Mouse (Mus musculus): Measurements from ENCODE around the gene Gm45717. TPM values are rescaled to one million over a fixed set of nuclear protein-coding genes. Genes with fewer than 3 reads are reported as not detected.

The Gm45717 gene
- total and polyA plus RNA-seq, 3 experiments = not detected

- intact Hi-C loops (cut with DNase I) = loop anchor here (2.0 to 5.0 kb wide), 3 partner anchors 31 to 253 kb away; partner anchors contain the start of genes Hras and Lrrc56
- peak in 1 of 2 experiments; percentile 33 for DNase-seq
- no peaks in the 10 kb centered on the region for H3K27me3 ChIP-seq (ENCODE audit: control insufficient read depth, insufficient read depth, low read length)
- TF ChIP-seq POLR2A (IDR thresholded peaks at IDR 0.05; ENCODE audit: insufficient read depth, low read depth, low read length) (no peak), EP300 (IDR thresholded peaks at IDR 0.05; ENCODE audit: insufficient read depth, low read depth, low read length) (no peak)
- H3K4me1 ChIP-seq (ENCODE audit: control insufficient read depth, insufficient read depth, low read length) = peaks cover 10% of the 10 kb centered on the region
- 36% methylated on average over 8 of the region's 8 CpGs for WGBS
- no peaks in the 10 kb centered on the region for H3K36me3 ChIP-seq (ENCODE audit: control insufficient read depth, insufficient read depth, low read length)
- no peaks in the 10 kb centered on the region for H3K79me2 ChIP-seq (replicated peaks; ENCODE audit: control insufficient read depth, insufficient read depth, low read length)
- no peak overlapping the region for H3K9ac ChIP-seq (ENCODE audit: low read depth, low read length)
- H3K27ac ChIP-seq = no peak overlapping the region
- H3K4me3 ChIP-seq = no peak overlapping the region
Observed at GRCm38 (mm10) chr7:140939669-140940171, 16.0 kb downstream of the Gm45717 start.

DNA sequence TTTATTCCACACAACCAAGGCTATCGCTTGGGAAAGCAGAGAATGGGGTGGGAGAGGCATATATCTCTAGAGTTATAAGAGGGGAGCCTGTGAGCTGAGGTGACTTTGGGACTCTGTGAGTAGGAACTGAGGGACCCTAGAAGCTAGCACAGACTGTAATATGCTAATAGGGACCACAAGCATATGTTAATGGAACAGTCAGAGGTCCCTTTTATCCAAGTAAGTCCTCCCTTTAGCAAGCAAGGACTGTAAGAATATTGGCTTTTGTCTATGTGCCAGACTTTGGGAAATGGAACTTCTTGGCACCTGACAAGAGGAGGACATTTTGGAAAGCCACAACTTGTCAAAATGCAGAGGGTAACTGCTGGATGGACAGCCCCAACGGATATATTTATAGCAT lies 16.8 kb downstream of the Gm45717 start:
- no peak for DNase-seq
- Histone ChIP-seq H3K9ac (ENCODE audit: low read depth, low read length) (no peak overlapping the region), H3K27me3 (ENCODE audit: control insufficient read depth, insufficient read depth, low read length) (no peaks in the 10 kb centered on the region), H3K4me3 (no peak overlapping the region), H3K79me2 (replicated peaks; ENCODE audit: control insufficient read depth, insufficient read depth, low read length) (no peaks in the 10 kb centered on the region), H3K27ac (no peak overlapping the region), H3K4me1 (ENCODE audit: control insufficient read depth, insufficient read depth, low read length) (peaks cover 10% of the 10 kb centered on the region), H3K36me3 (ENCODE audit: control insufficient read depth, insufficient read depth, low read length) (no peaks in the 10 kb centered on the region)
- TF ChIP-seq EP300 (IDR thresholded peaks at IDR 0.05; ENCODE audit: insufficient read depth, low read depth, low read length) (no peak), POLR2A (IDR thresholded peaks at IDR 0.05; ENCODE audit: insufficient read depth, low read depth, low read length) (no peak), CTCF (IDR thresholded peaks at IDR 0.05) (no peak)
- WGBS = 52% methylated on average over 2 of the region's 2 CpGs
- intact Hi-C loops (cut with DNase I) = no loop called here

- 49% methylated on average over 3 of the region's 3 CpGs for WGBS
- Histone ChIP-seq H3K27ac (no peak overlapping the region), H3K4me3 (no peak overlapping the region), H3K9ac (ENCODE audit: low read depth, low read length) (no peak overlapping the region), H3K4me1 (ENCODE audit: control insufficient read depth, insufficient read depth, low read length) (peaks cover 10% of the 10 kb centered on the region), H3K79me2 (replicated peaks; ENCODE audit: control insufficient read depth, insufficient read depth, low read length) (no peaks in the 10 kb centered on the region), H3K27me3 (ENCODE audit: control insufficient read depth, insufficient read depth, low read length) (no peaks in the 10 kb centered on the region), H3K36me3 (ENCODE audit: control insufficient read depth, insufficient read depth, low read length) (no peaks in the 10 kb centered on the region)
- no peak for TF ChIP-seq POLR2A (IDR thresholded peaks at IDR 0.05; ENCODE audit: insufficient read depth, low read depth, low read length)
- TF ChIP-seq CTCF (IDR thresholded peaks at IDR 0.05) = peak; percentile 38
- DNase-seq = no peak
- intact Hi-C loops (cut with DNase I) = no loop called here
Observed at GRCm38 (mm10) chr7:140938436-140938835, 17.3 kb downstream of the Gm45717 start.

DNA sequence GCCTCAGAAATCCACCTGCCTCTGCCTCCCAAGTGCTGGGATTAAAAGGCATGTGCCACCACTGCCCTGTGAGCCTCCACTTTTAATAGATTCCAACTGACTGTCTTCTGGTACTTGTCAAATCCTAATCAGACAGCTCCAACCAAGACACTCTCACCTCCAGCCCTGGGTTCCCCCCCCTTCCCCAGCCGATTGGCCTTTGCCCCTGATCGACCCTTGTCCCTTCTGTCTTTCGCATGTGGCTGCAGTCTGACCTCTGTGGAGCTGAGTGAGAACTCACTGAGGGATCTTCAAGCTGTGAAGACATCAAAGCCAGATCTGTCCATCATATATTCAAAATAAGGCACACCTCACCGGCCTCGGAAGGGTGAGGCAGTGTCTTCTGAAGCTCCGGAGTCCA lies 28.6 kb downstream of the Gm45717 start:
- WGBS = 81% methylated on average over 6 of the region's 6 CpGs
- intact Hi-C loops (cut with DNase I) = no loop called here
- DNase-seq = no peak
- H3K9ac ChIP-seq (ENCODE audit: low read depth, low read length) = no peak overlapping the region
- H3K36me3 ChIP-seq (ENCODE audit: control insufficient read depth, insufficient read depth, low read length) = no peaks in the 10 kb centered on the region
- no peak overlapping the region for H3K27ac ChIP-seq
- H3K4me1 ChIP-seq (ENCODE audit: control insufficient read depth, insufficient read depth, low read length) = peaks cover 3% of the 10 kb centered on the region
- TF ChIP-seq EP300 (IDR thresholded peaks at IDR 0.05; ENCODE audit: insufficient read depth, low read depth, low read length) (no peak), POLR2A (IDR thresholded peaks at IDR 0.05; ENCODE audit: insufficient read depth, low read depth, low read length) (no peak), CTCF (IDR thresholded peaks at IDR 0.05) (no peak)
- no peaks in the 10 kb centered on the region for H3K79me2 ChIP-seq (replicated peaks; ENCODE audit: control insufficient read depth, insufficient read depth, low read length)
- peaks cover 10% of the 10 kb centered on the region for H3K27me3 ChIP-seq (ENCODE audit: control insufficient read depth, insufficient read depth, low read length)
- no peak overlapping the region for H3K4me3 ChIP-seq

DNA sequence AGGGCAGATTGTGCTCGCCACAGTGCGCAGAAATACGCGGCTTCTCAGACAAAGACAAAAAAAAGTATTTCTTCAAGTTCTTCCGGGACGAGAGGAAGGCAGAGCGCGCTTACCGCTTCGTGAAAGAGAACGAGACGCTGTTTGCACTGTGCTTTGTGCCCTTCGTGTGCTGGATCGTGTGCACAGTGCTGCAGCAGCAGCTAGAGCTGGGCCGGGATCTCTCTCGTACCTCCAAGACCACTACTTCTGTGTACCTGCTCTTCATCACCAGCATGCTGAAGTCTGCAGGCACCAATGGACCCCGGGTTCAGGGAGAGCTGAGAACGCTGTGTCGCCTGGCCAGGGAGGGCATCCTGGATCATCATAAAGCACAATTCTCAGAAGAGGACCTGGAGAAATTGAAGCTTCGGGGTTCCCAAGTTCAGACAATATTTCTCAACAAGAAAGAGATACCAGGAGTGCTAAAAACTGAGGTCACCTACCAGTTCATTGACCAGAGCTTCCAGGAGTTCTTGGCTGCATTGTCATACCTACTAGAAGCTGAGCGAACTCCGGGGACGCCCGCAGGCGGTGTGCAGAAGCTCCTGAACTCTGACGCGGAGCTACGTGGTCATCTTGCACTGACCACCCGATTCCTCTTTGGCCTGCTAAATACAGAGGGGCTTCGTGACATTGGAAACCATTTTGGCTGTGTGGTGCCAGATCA lies 32.5 kb downstream of the Gm45717 start:
- Histone ChIP-seq H3K27me3 (ENCODE audit: control insufficient read depth, insufficient read depth, low read length) (peaks cover 18% of the 10 kb centered on the region), H3K27ac (no peak overlapping the region), H3K4me3 (peak overlapping the region; percentile 30), H3K4me1 (ENCODE audit: control insufficient read depth, insufficient read depth, low read length) (peaks cover 4% of the 10 kb centered on the region), H3K79me2 (replicated peaks; ENCODE audit: control insufficient read depth, insufficient read depth, low read length) (no peaks in the 10 kb centered on the region), H3K36me3 (ENCODE audit: control insufficient read depth, insufficient read depth, low read length) (no peaks in the 10 kb centered on the region), H3K9ac (ENCODE audit: low read depth, low read length) (no peak overlapping the region)
- TF ChIP-seq EP300 (IDR thresholded peaks at IDR 0.05; ENCODE audit: insufficient read depth, low read depth, low read length) (no peak), POLR2A (IDR thresholded peaks at IDR 0.05; ENCODE audit: insufficient read depth, low read depth, low read length) (no peak), CTCF (IDR thresholded peaks at IDR 0.05) (no peak)
- intact Hi-C loops (cut with DNase I) = no loop called here
- 24% methylated on average over 30 of the region's 30 CpGs for WGBS
- no peak for DNase-seq

DNA sequence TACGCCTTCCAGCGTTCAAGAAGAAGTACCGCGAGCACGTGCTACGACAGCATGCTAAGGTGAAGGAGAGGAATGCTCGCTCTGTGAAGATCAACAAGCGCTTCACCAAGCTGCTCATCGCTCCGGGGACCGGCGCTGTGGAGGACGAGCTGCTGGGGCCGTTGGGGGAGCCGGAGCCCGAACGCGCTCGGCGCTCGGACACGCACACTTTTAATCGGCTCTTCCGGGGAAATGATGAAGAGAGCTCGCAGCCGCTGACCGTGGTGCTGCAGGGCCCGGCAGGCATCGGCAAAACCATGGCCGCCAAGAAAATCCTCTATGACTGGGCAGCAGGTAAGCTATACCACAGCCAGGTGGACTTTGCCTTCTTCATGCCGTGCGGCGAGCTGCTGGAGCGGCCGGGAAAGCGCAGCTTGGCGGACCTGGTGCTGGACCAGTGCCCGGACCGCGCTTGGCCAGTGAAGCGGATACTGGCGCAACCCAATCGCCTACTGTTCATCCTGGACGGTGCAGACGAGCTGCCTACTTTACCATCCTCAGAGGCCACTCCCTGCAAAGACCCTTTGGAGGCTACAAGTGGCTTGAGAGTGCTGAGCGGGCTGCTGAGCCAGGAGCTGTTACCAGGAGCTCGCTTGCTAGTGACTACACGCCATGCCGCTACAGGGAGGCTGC lies 33.2 kb downstream of the Gm45717 start:
- Histone ChIP-seq H3K4me3 (peak overlapping the region; percentile 30), H3K27ac (no peak overlapping the region), H3K36me3 (ENCODE audit: control insufficient read depth, insufficient read depth, low read length) (no peaks in the 10 kb centered on the region), H3K4me1 (ENCODE audit: control insufficient read depth, insufficient read depth, low read length) (peaks cover 4% of the 10 kb centered on the region), H3K79me2 (replicated peaks; ENCODE audit: control insufficient read depth, insufficient read depth, low read length) (no peaks in the 10 kb centered on the region), H3K9ac (ENCODE audit: low read depth, low read length) (no peak overlapping the region), H3K27me3 (ENCODE audit: control insufficient read depth, insufficient read depth, low read length) (peaks cover 18% of the 10 kb centered on the region)
- TF ChIP-seq EP300 (IDR thresholded peaks at IDR 0.05; ENCODE audit: insufficient read depth, low read depth, low read length) = no peak
- no peak for TF ChIP-seq CTCF (IDR thresholded peaks at IDR 0.05)
- no peak for TF ChIP-seq POLR2A (IDR thresholded peaks at IDR 0.05; ENCODE audit: insufficient read depth, low read depth, low read length)
- 1% methylated on average over 49 of the region's 49 CpGs for WGBS
- DNase-seq = peak; percentile 64 to 75
- intact Hi-C loops (cut with DNase I) = no loop called here
